Mouse (Mus musculus) ES-E14 (cell line): ENCODE measurements around the gene Fam189a1. TPM values are rescaled to one million over a fixed set of nuclear protein-coding genes. Genes with fewer than 3 reads are reported as not detected.

Experiments used
- DNase-seq: peaks from one replicate; pipeline ENCODE4 v3.0.0-alpha.2; 2013; ENCODE audit warnings: low read depth, low spot score
- H3K27ac ChIP-seq: 2 replicates; pipeline ENCODE4 v1.5.1; 2012; ENCODE audit warnings: low read depth, mild to moderate bottlenecking, low read length, moderate library complexity, mixed read lengths; ENCODE audit not compliant: poor library complexity, insufficient read depth, severe bottlenecking
- H3K36me3 ChIP-seq: 2 replicates; pipeline ENCODE4 v1.6.1; 2012; ENCODE audit warnings: mild to moderate bottlenecking, low read length, moderate library complexity, mixed read lengths; ENCODE audit not compliant: control insufficient read depth, poor library complexity, insufficient read depth, severe bottlenecking
- H3K4me1 ChIP-seq, 2 experiments: fragments of 150-350 bp in 1 of 2; sonication (generic) in 1 of 2; 2 replicates each; pipeline ENCODE4 v1.6.1; 2012; ENCODE audit warnings: low read length in 2 of 2, mild to moderate bottlenecking in 1 of 2, mixed read lengths in 1 of 2; ENCODE audit not compliant: control insufficient read depth in 2 of 2, insufficient read depth in 2 of 2, poor library complexity in 1 of 2
- H3K4me3 ChIP-seq, 2 experiments: fragments of 150-350 bp in 1 of 2; sonication (generic) in 1 of 2; 2 replicates each; pipeline ENCODE4 v1.5.1; 2012; ENCODE audit warnings: low read length in 2 of 2, low read depth in 1 of 2, mild to moderate bottlenecking in 1 of 2, mixed read lengths in 1 of 2; ENCODE audit not compliant: insufficient read depth in 1 of 2, poor library complexity in 1 of 2, severe bottlenecking in 1 of 2
- H3K9ac ChIP-seq: 2 replicates; pipeline ENCODE4 v1.6.1; 2012; ENCODE audit warnings: low read depth, mild to moderate bottlenecking, low read length, mixed read lengths; ENCODE audit not compliant: poor library complexity, insufficient read depth, severe bottlenecking
- H3K9me3 ChIP-seq: fragments of 150-350 bp; sonication (generic); 2 replicates; pipeline ENCODE4 v1.6.1; 2012; ENCODE audit warnings: low read depth, mild to moderate bottlenecking, low read length; ENCODE audit not compliant: control insufficient read depth, insufficient read depth
- CHD2 ChIP-seq: IDR thresholded peaks from 2 replicates; pipeline ENCODE4 v1.6.1; 2014; ENCODE audit warnings: mild to moderate bottlenecking, low read depth, low read length, inconsistent platforms
- HCFC1 ChIP-seq: IDR thresholded peaks from 2 replicates; pipeline ENCODE4 v1.6.1; 2012; ENCODE audit warnings: low read length, inconsistent platforms, borderline replicate concordance; ENCODE audit not compliant: insufficient read depth
- MAFK ChIP-seq: IDR thresholded peaks from 2 replicates; pipeline ENCODE4 v1.6.1; 2014; ENCODE audit warnings: mild to moderate bottlenecking, low read depth, low read length, inconsistent platforms; ENCODE audit not compliant: insufficient read depth
- ZC3H11A ChIP-seq: IDR thresholded peaks from 2 replicates; pipeline ENCODE4 v1.6.1; 2012; ENCODE audit warnings: low read depth, mild to moderate bottlenecking, inconsistent platforms, low read length, borderline replicate concordance
- ZNF384 ChIP-seq: IDR thresholded peaks from 2 replicates; pipeline ENCODE4 v1.6.1; 2012; ENCODE audit warnings: low read depth, low read length, inconsistent platforms
- in situ Hi-C, 2 experiments: fragments of 600-800 bp; cut with MboI; formaldehyde crosslinking; loops; one replicate each; pipeline ENCODE4 v1.15.1; 2025; ENCODE audit warnings: low sequenced_read_pairs in 2 of 2, inconsistent platforms in 1 of 2; ENCODE audit not compliant: unreplicated experiment in 2 of 2
- total RNA-seq: library from RNA; depleted of rRNA; stranded (reverse); fragments of 300-350 nt; gene quantifications from 2 replicates; pipeline ENCODE4 v1.2.3, GENCODE M21; 2012

The Fam189a1 gene
- total RNA-seq, 1 experiment = 0.67 TPM

- no peak for TF ChIP-seq HCFC1
- H3K4me3 ChIP-seq = peak overlapping the region; percentile 85 to 91
- H3K36me3 ChIP-seq = no peaks in the 10 kb centered on the region
- no peak overlapping the region for H3K27ac ChIP-seq
- H3K4me1 ChIP-seq = peaks cover 2 to 4% of the 10 kb centered on the region in 2 experiments; a peak in 2 of 4 replicates
- DNase-seq = peak; percentile 48
- H3K9ac ChIP-seq = peak overlapping the region; percentile 87
- in situ Hi-C loops = no loop called here
- no peaks in the 10 kb centered on the region for H3K9me3 ChIP-seq
Observed at GRCm38 (mm10) chr7:65157031-65158025, 958 bp upstream of the Fam189a1 start.

- in situ Hi-C loops = no loop called here
- peak overlapping the region; percentile 85 to 91 for H3K4me3 ChIP-seq
- H3K27ac ChIP-seq = no peak overlapping the region
- H3K4me1 ChIP-seq = peaks cover 2 to 4% of the 10 kb centered on the region in 2 experiments; a peak in 2 of 4 replicates
- H3K9ac ChIP-seq = peak overlapping the region; percentile 87
- no peaks in the 10 kb centered on the region for H3K36me3 ChIP-seq
- DNase-seq = no peak
- TF ChIP-seq ZNF384 (no peak), HCFC1 (0 out of 2 replicates have a peak, but pooled peaks have one; percentile 20)
- no peaks in the 10 kb centered on the region for H3K9me3 ChIP-seq
Observed at GRCm38 (mm10) chr7:65155628-65156513, 499 bp downstream of the Fam189a1 start.

GRCm38 (mm10) chr7:65154576-65154975 is 1.8 kb downstream of the Fam189a1 start:
- Histone ChIP-seq H3K9me3 (no peaks in the 10 kb centered on the region), H3K4me3 (no peak overlapping the region), H3K9ac (no peak overlapping the region), H3K36me3 (no peaks in the 10 kb centered on the region), H3K27ac (no peak overlapping the region), H3K4me1 (peaks cover 2 to 4% of the 10 kb centered on the region in 2 experiments; a peak in 2 of 4 replicates)
- TF ChIP-seq ZC3H11A = no peak
- no peak for TF ChIP-seq ZNF384
- no peak for TF ChIP-seq MAFK
- TF ChIP-seq HCFC1 = no peak
- no peak for TF ChIP-seq CHD2
- in situ Hi-C loops = no loop called here
- no peak for DNase-seq

- TF ChIP-seq ZC3H11A (no peak), CHD2 (no peak), MAFK (no peak), ZNF384 (no peak), HCFC1 (no peak)
- Histone ChIP-seq H3K9ac (no peak overlapping the region), H3K4me1 (peaks cover 2 to 4% of the 10 kb centered on the region in 2 experiments; a peak in 2 of 4 replicates), H3K9me3 (no peaks in the 10 kb centered on the region), H3K27ac (no peak overlapping the region), H3K4me3 (no peak overlapping the region), H3K36me3 (no peaks in the 10 kb centered on the region)
- no peak for DNase-seq
- in situ Hi-C loops = no loop called here
Observed at GRCm38 (mm10) chr7:65153846-65154245, 2.5 kb downstream of the Fam189a1 start.
